Mouse (Mus musculus): ENCODE measurements around the gene Il1r1.

Gene Il1r1

GRCm38 (mm10) chr1:40224539-40225284 lies at the start of gene Il1r1:
Il1r1 (plus strand) TSS chr1:40225080.
- DNase-seq: peak; percentile 95

- no peak for DNase-seq
These were observed 49.8 kb upstream of the Il1r1 start for GRCm38 (mm10) chr1:40175123-40175522.

GRCm38 (mm10) chr1:40175797-40176196 lies 49.1 kb upstream of the Il1r1 start:
- no peak for DNase-seq

DNA sequence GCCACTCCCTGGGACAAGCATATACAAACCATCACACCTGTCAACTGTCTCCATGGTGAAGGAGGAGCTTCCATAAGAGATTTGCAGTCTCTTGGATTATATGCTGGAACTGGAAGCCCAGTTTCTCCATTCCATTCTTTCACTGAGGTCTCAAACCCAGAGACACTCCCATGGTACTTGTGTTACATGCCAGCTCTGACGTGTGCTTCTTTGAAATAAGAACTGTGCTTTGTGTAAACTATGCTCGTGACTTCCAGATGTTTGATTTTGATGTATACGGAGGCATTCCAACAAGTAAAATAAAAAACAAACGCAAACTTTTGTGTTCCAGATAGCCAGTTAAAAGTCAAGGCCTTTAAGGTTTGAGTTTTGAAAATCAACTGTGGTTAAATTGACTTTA lies 45.8 kb upstream of the Il1r1 start:
- DNase-seq: peak; percentile 16

DNA sequence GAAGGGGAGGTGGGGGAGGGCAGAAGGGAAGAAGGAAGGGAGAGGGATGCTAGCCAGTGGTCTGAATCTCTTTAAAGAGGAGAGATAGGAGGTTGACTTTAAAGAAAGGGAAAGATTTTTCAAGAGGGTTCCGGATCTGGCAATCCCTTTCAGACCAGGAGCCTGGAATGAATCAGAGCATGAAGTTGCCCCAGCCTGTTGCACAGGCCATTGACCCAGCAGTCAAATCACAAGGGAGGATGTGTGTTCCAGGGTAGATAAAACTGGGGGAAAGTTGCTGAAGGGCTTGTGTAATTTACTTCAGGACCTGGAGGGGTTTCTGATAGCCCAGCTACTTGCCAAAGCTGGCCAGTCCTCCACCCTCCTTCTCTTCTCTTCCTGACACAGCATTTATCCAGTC lies 45.4 kb upstream of the Il1r1 start:
- no peak for DNase-seq

DNA sequence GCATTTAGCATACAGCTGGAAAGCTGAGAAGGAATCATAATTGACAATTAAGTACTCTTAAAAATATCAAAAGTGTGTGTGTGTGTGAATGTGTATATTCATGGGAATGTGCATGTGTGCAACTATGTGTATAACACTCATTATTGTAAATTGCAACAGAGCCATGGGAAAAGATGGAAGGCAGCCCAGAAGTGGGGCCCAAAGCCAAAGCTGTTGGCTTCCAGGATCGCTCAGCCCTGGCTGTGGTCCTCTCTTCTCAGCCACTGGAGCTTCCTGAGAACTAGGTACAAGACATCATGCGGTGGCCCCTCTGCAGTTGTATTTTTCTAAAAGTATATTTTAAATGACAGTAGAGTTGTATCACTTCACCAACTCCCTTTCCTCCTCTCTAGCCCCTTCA lies 44.0 kb upstream of the Il1r1 start:
- peak; percentile 42 for DNase-seq

GRCm38 (mm10) chr1:40181716-40182115 lies 43.2 kb upstream of the Il1r1 start:
- no peak for DNase-seq

DNA sequence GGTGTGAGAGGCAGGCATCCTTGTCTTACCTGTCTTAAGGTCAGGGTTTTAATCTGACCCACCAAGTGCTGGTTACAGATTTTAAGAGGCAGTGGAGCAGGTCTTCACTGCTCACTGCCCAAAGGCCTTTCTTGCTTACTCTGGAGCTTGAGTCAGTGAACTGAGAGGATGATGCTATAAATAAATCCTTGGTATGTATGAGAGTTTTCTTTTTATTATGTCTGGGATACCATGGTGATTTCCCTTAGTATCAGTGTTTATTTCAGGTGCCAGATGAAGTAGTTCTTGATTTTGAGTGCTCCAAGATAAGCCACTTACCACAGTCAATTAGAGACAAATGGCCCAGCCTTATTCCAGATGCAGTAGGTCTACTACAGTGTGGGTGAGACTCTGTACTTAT lies 41.5 kb upstream of the Il1r1 start:
- peak; percentile 42 for DNase-seq

GRCm38 (mm10) chr1:40187961-40188360 lies 36.9 kb upstream of the Il1r1 start:
- peak; percentile 84 for DNase-seq

GRCm38 (mm10) chr1:40190025-40190424 lies 34.9 kb upstream of the Il1r1 start:
- DNase-seq: no peak

- DNase-seq: peak; percentile 62
These were observed 34.0 kb upstream of the Il1r1 start for GRCm38 (mm10) chr1:40190837-40191236.

DNA sequence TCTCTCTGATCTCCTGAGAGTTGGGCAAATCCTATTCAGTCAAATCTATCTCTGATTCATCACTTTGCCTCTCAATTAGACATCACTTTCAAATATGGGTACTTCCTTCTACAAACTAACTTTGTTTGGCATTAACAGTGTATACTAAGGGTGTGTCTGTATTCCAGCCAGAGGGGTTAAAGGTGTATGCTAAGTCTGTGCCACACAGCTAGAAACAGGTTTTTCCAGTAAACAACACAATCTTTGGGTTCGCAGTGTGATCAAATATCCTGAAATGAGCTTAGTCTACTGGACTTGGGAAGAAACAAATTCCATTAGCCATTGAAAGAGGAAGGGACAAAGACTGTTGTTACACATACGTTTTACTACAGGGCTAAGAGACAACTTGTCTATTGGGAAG lies 30.6 kb upstream of the Il1r1 start:
- no peak for DNase-seq

DNA sequence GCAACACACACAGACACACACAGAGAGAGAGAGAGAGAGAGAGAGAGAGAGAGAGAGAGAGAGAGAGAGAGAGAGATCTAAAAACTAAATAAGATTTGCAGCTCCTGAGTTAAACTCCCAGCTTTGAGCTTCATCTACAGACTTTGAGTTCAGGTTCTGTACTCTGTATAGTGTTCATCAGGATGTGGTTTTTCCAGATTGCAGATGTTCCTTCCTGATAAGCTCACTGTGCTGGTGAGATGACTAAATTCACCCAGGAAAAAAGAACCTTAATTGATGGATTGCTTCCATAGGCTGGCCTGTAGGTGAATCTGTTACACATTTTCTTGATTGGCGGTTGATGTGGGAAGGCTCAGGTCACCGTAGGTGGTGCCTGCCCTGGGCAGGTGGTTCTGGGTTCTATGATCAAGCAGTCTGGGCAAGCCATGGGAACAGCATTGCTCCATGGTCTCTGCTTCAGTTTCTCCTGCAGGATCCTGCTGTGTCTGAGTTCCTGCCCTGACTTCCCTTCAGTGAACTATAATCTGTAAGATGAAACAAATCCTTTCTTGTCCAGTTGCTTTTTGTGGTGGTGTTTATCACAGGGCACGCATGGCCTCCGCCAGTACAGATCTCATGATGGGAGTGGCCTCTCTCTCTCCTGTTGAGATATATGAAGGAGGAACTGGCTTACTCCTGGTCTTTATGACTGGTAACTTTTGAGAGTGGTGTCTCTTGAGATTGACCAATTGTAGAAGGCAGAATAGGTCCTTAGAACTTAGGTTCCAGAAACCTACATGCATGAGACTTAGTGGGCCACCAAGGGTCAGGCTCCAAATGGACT lies 11.3 kb upstream of the Il1r1 start:
- DNase-seq: no peak

- DNase-seq: no peak
These were observed 7.4 kb upstream of the Il1r1 start for GRCm38 (mm10) chr1:40217521-40217920.

- DNase-seq: no peak
These were observed 6.3 kb upstream of the Il1r1 start for GRCm38 (mm10) chr1:40218603-40219002.

DNA sequence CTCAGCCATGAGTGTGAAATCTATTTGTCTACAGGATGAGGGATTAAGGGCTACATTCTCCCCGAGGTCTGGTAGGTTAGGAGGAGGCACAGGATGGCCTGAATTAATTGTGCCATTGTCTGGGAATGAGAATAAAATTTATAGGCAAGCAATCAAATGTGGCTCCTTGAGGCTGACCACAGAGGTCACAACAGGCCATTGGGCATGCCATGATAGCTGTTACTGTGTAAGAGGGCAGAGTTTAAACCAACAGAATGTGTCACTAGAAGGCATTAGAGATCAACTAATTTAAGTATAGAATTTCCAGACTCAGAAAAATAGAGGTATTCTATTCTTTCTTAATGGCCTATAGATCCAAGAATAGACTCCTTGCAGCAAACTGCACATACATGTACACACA lies 4.3 kb upstream of the Il1r1 start:
- DNase-seq: no peak

DNA sequence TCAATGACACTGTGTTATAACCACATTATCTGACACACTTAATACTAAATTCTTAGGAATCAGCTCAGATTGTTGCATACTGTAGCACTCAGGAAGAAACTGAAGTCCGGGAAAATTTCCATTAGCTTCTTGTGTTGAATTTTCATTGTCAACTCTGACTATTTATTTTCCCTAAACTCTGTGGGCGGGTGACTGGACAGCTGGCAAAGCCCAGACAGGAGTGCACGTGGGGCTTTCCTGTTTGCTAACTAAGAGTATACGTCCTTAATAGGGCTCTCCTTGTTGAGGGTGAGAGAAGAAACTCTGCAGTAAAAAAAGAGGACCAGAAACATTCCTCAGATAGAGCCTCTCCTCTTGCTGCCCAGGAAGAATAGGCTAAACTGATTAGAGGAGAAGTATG lies 3.0 kb upstream of the Il1r1 start:
- no peak for DNase-seq

- no peak for DNase-seq
These were observed 2.2 kb upstream of the Il1r1 start for GRCm38 (mm10) chr1:40222680-40223079.

DNA sequence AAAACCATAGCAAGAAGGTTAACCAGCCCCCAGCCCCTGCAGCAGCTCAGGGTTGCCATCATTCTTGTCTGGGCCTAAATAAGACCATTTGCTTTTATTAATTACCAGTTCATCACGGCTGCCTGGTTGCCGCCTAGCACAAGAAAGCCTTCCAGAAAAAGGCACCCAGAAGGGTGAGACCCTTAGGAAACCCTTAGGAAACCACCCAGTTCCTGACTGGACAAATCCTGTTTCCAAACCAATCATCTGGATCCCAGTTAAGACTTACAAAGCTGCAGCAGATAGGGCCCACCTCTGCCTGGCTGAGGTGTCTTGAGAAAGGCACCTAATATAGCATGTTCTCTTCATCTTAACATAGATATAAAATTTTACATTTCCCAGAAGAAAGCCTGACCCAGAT lies 1.3 kb upstream of the Il1r1 start:
- no peak for DNase-seq

GRCm38 (mm10) chr1:40225580-40225979 lies 700 bp downstream of the Il1r1 start:
- no peak for DNase-seq

- no peak for DNase-seq
These were observed 4.2 kb downstream of the Il1r1 start for GRCm38 (mm10) chr1:40229033-40229432.

- DNase-seq: no peak
These were observed 4.9 kb downstream of the Il1r1 start for GRCm38 (mm10) chr1:40229771-40230280.

- DNase-seq: peak; percentile 38
These were observed 5.5 kb downstream of the Il1r1 start for GRCm38 (mm10) chr1:40230336-40230735.

DNA sequence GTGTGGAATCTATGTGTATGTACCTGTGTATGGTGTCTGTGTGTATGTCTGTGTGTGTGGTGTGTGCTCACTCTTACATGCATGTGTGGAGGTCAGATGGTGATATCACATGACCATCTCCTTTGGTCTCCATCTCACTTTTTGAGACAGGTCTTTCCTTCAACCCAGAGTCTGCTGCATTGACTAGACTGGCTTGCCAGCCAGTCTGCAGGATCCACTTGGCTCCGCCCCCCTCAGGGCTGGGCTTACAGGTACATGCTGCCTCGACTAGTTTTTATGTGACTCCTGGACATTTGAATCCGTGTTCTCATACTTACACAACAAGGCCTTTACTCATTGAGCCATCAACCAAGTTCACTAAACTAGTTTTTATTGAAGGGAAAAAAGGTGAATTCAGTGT lies 6.2 kb downstream of the Il1r1 start:
- DNase-seq: no peak

Measured in lung, postnatal 36 days (tissue).